Mouse (Mus musculus) MEL (cell line): Measurements from ENCODE around the gene Gm45753. TPM values are rescaled to one million over a fixed set of nuclear protein-coding genes. Genes with fewer than 3 reads are reported as not detected.

Experiments
- DNase-seq: peaks from one replicate; pipeline ENCODE4 v3.0.0; 2011; ENCODE audit warnings: low read depth, low spot score
- H3K27ac ChIP-seq: 2 replicates; pipeline ENCODE4 v1.5.1; 2012; ENCODE audit warnings: low read depth, mild to moderate bottlenecking, control low read depth, low read length, moderate library complexity; ENCODE audit not compliant: control insufficient read depth
- H3K27me3 ChIP-seq, 2 experiments: fragments of 150-350 bp in 1 of 2; sonication (generic) in 1 of 2; 2 replicates each; pipeline ENCODE4 v1.6.1; 2012; ENCODE audit warnings: low read length in 2 of 2, mild to moderate bottlenecking in 2 of 2, improper control_type of control experiment in 1 of 2, moderate library complexity in 1 of 2; ENCODE audit not compliant: insufficient read depth in 2 of 2, control insufficient read depth in 1 of 2
- H3K36me3 ChIP-seq, 2 experiments: 2 replicates each; pipeline ENCODE4 v1.6.1; 2012 to 2014; ENCODE audit warnings: low read length in 2 of 2, improper control_type of control experiment in 1 of 2, inconsistent platforms in 1 of 2, mild to moderate bottlenecking in 1 of 2; ENCODE audit not compliant: insufficient read depth in 2 of 2, control insufficient read depth in 1 of 2
- H3K4me1 ChIP-seq, 2 experiments: fragments of 150-350 bp in 1 of 2; sonication (generic) in 1 of 2; 2 replicates each; pipeline ENCODE4 v1.6.1; 2012; ENCODE audit warnings: low read length in 2 of 2, improper control_type of control experiment in 1 of 2, mild to moderate bottlenecking in 1 of 2; ENCODE audit not compliant: insufficient read depth in 2 of 2, control insufficient read depth in 1 of 2
- H3K4me3 ChIP-seq, 2 experiments: fragments of 150-350 bp in 1 of 2; sonication (generic) in 1 of 2; 2 replicates each; pipeline ENCODE4 v1.5.1; 2012; ENCODE audit warnings: low read depth in 2 of 2, low read length in 2 of 2, mild to moderate bottlenecking in 2 of 2, moderate library complexity in 2 of 2, control low read depth in 1 of 2, improper control_type of control experiment in 1 of 2; ENCODE audit not compliant: control insufficient read depth in 1 of 2, insufficient read depth in 1 of 2
- H3K79me2 ChIP-seq: 2 replicates; pipeline ENCODE4 v1.6.1; 2012; ENCODE audit warnings: mild to moderate bottlenecking, low read length, moderate library complexity; ENCODE audit not compliant: control insufficient read depth, poor library complexity, insufficient read depth
- H3K9ac ChIP-seq: 2 replicates; pipeline ENCODE4 v1.6.1; 2012; ENCODE audit warnings: low read depth, mild to moderate bottlenecking, control low read depth, low read length, moderate library complexity; ENCODE audit not compliant: control insufficient read depth, poor library complexity, severe bottlenecking
- H3K9me3 ChIP-seq: fragments of 150-350 bp; sonication (generic); replicated peaks from 2 replicates; pipeline ENCODE4 v1.6.1; 2012; ENCODE audit warnings: mild to moderate bottlenecking, low read length, improper control_type of control experiment, moderate library complexity; ENCODE audit not compliant: insufficient read depth
- BHLHE40 ChIP-seq: IDR thresholded peaks from 2 replicates; pipeline ENCODE4 v1.6.1; 2012; ENCODE audit warnings: low read depth, mild to moderate bottlenecking, inconsistent platforms, low read length, improper control_type of control experiment, borderline replicate concordance
- CHD1 ChIP-seq: IDR thresholded peaks from 2 replicates; pipeline ENCODE4 v1.6.1; 2012; ENCODE audit warnings: low read depth, mild to moderate bottlenecking, inconsistent platforms, low read length, improper control_type of control experiment
- GABPA ChIP-seq: IDR thresholded peaks from 2 replicates; pipeline ENCODE4 v1.6.1; 2012; ENCODE audit warnings: low read depth, mild to moderate bottlenecking, inconsistent platforms, low read length, improper control_type of control experiment, moderate library complexity
- JUND ChIP-seq: IDR thresholded peaks from 2 replicates; pipeline ENCODE4 v1.6.1; 2011; ENCODE audit warnings: low read depth, mild to moderate bottlenecking, improper control_type of control experiment, low read length
- MAX ChIP-seq: IDR thresholded peaks from 2 replicates; pipeline ENCODE4 v1.6.1; 2011; ENCODE audit warnings: low read length, improper control_type of control experiment
- NRF1 ChIP-seq: IDR thresholded peaks from 2 replicates; pipeline ENCODE4 v1.6.1; 2014; ENCODE audit warnings: low read depth, mild to moderate bottlenecking, inconsistent platforms, low read length, improper control_type of control experiment, moderate library complexity; ENCODE audit not compliant: poor library complexity, insufficient read depth, severe bottlenecking
- POLR2AphosphoS5 ChIP-seq: IDR thresholded peaks from 2 replicates; pipeline ENCODE4 v1.6.1; 2012; ENCODE audit warnings: low read depth, borderline replicate concordance, mild to moderate bottlenecking, inconsistent platforms, low read length, moderate library complexity, mixed read lengths
- TBP ChIP-seq: IDR thresholded peaks from 2 replicates; pipeline ENCODE4 v1.8.0; 2011; ENCODE audit warnings: low read depth, low read length, improper control_type of control experiment
- USF2 ChIP-seq, 2 experiments: IDR thresholded peaks; 2 replicates each; pipeline ENCODE4 v1.6.1; 2011 to 2012; ENCODE audit warnings: improper control_type of control experiment in 2 of 2, low read length in 2 of 2, borderline replicate concordance in 1 of 2, inconsistent platforms in 1 of 2, low read depth in 1 of 2, mild to moderate bottlenecking in 1 of 2; ENCODE audit not compliant: insufficient read depth in 1 of 2
- ZKSCAN1 ChIP-seq: IDR thresholded peaks from 2 replicates; pipeline ENCODE4 v1.6.1; 2012; ENCODE audit warnings: low read depth, mild to moderate bottlenecking, inconsistent platforms, low read length, improper control_type of control experiment, moderate library complexity
- polyA plus RNA-seq, 2 experiments: library from polyadenylated mRNA; stranded (reverse) in 1 of 2; unstranded in 1 of 2; fragments of >175 nt in 1 of 2; fragments of >200 nt in 1 of 2; gene quantifications; 2 replicates each; pipeline versions ENCODE4 v1.2.1 to v1.2.4; 2012; ENCODE audit warnings: low replicate concordance in 2 of 2, low read depth in 1 of 2; ENCODE audit not compliant: insufficient read length in 2 of 2, insufficient read depth in 1 of 2, missing spikeins in 1 of 2
- total RNA-seq: library from RNA; depleted of rRNA; stranded (reverse); fragments of 300-350 nt; gene quantifications from 2 replicates; pipeline ENCODE4 v1.2.3, GENCODE M21; 2012

Gene Gm45753
- total and polyA plus RNA-seq, 3 experiments = not detected

GRCm38 (mm10) chr8:45291790-45292189, 16.5 kb downstream of the Gm45753 start:
- no peak overlapping the region for H3K9ac ChIP-seq
- no peaks in the 10 kb centered on the region for H3K4me1 ChIP-seq
- no peaks in the 10 kb centered on the region for H3K27me3 ChIP-seq
- H3K9me3 ChIP-seq = no peaks in the 10 kb centered on the region
- H3K79me2 ChIP-seq = no peaks in the 10 kb centered on the region
- no peak for DNase-seq
- H3K4me3 ChIP-seq = no peak overlapping the region
- no peak overlapping the region for H3K27ac ChIP-seq
- TF ChIP-seq NRF1 = no peak
- no peaks in the 10 kb centered on the region for H3K36me3 ChIP-seq

GRCm38 (mm10) chr8:45281630-45282029, 26.6 kb downstream of the Gm45753 start:
- Histone ChIP-seq H3K9me3 (no peaks in the 10 kb centered on the region), H3K79me2 (no peaks in the 10 kb centered on the region)

GRCm38 (mm10) chr8:45277453-45277852, 30.8 kb downstream of the Gm45753 start:
- H3K4me1 ChIP-seq = no peaks in the 10 kb centered on the region
- TF ChIP-seq ZKSCAN1 (no peak), TBP (no peak), NRF1 (no peak), USF2 (IDR thresholded peaks at IDR 0.05; ENCODE audit: borderline replicate concordance in 1 of 2, insufficient read depth in 1 of 2, low read depth in 1 of 2, low read length in 2 of 2) (no peak), MAX (no peak), POLR2AphosphoS5 (no peak), JUND (no peak)
- TF ChIP-seq, all 39 proteins: peak for 0
- no peaks in the 10 kb centered on the region for H3K27me3 ChIP-seq
- no peak overlapping the region for H3K27ac ChIP-seq
- H3K9me3 ChIP-seq = no peaks in the 10 kb centered on the region
- H3K36me3 ChIP-seq = no peaks in the 10 kb centered on the region
- no peaks in the 10 kb centered on the region for H3K79me2 ChIP-seq
- no peak overlapping the region for H3K4me3 ChIP-seq
- no peak for DNase-seq
- H3K9ac ChIP-seq = no peak overlapping the region

More at GRCm38 (mm10) chr8:45281630-45282029, 26.6 kb downstream of the Gm45753 start:
- Histone ChIP-seq H3K27ac (no peak overlapping the region), H3K9ac (no peak overlapping the region), H3K27me3 (no peaks in the 10 kb centered on the region), H3K36me3 (no peaks in the 10 kb centered on the region), H3K4me1 (no peaks in the 10 kb centered on the region), H3K4me3 (no peak overlapping the region)
- DNase-seq = no peak
- TF ChIP-seq USF2 (IDR thresholded peaks at IDR 0.05; ENCODE audit: borderline replicate concordance in 1 of 2, insufficient read depth in 1 of 2, low read depth in 1 of 2, low read length in 2 of 2) = no peak
- no peak for TF ChIP-seq ZKSCAN1
- TF ChIP-seq CHD1 = no peak
- no peak for TF ChIP-seq POLR2AphosphoS5
- no peak for TF ChIP-seq BHLHE40
- TF ChIP-seq NRF1 = no peak
- no peak for TF ChIP-seq GABPA
